Mouse (Mus musculus) heart, adult 18-20 months (tissue): ENCODE data around the gene Wdr25. TPM values are rescaled to one million over a fixed set of nuclear protein-coding genes. Genes with fewer than 3 reads are reported as not detected.

Source experiments
- DNase-seq, 2 experiments: peaks; one replicate each; pipeline ENCODE4 v3.0.0; 2021 to 2022; ENCODE audit warnings: mixed read lengths in 1 of 2
- total RNA-seq, 2 experiments: library from RNA; stranded (reverse); gene quantifications; 2 replicates each; pipeline ENCODE4 v1.2.3; 2021

Gene Wdr25
- total RNA-seq, 2 experiments from 2014 or later, result 4.7 to 5.7 TPM

GRCm38 (mm10) chr12:109068167-109068653 lies 174.8 kb downstream of the Wdr25 start, which contains the start of gene Begain:
TSS of gene Begain (minus strand) at chr12:109068217.
- DNase-seq, result no peak

DNA sequence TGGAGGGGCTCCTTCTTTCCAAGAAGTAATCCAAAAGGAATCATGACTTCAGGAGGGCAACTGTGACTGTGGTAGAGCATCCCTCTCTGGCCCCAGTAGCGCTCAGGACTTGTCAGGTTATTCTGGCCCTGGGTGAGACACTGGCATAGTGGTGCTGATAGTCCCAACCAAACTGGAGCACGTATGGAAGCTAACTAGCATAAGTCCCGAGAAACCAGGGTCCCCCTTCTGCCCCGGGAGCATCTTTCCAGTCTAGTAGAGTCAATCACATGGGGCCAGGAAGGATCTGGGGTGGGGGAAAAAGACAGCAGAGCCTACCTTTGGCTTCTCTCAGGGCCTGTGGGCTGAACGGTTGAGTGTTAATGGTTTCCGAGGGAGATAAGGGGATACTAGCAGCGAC lies 175.3 kb downstream of the Wdr25 start:
- DNase-seq, result no peak

DNA sequence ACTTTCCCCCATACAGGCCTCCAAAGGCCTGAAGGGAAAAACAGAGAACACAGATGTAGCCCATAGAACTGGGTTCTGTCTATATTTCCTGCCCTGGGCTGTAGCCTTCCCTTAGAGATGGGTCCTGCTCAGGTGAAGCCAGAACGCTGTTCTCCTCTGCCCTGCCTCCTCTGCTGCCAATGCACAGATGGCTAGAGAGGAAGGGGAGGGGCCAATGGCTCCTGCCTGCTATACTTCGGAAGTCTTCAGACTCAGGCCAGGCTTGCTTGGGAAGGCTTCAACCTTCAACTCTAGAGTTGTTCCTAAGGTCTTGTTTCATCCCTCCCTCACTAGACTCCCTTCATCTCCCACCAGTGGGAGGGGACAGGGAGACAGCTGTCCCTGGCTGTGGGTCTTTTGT lies 176.3 kb downstream of the Wdr25 start:
- DNase-seq, result no peak

DNA sequence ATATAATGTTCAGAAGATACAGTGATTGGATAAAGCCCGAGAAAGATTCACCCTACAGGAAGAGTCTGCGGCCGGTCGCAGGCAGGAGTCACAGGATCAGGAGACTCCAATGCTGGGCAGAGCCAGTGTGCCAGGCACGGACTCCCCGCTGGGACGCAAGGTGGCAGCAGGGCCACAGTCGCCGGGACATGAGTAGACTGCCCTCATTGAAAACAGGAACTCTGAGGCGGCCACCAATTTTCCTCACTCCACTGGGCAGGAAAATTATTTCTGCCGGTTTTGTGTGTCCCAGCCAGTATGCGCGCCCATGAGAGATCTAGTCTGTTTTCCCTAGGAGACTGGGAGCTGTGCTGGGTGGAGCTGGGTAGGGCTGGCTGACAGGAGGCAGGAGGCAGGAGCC lies 177.8 kb downstream of the Wdr25 start:
- DNase-seq, result no peak

- no peak for DNase-seq
These were observed 180.7 kb downstream of the Wdr25 start for GRCm38 (mm10) chr12:109074106-109074505.

DNA sequence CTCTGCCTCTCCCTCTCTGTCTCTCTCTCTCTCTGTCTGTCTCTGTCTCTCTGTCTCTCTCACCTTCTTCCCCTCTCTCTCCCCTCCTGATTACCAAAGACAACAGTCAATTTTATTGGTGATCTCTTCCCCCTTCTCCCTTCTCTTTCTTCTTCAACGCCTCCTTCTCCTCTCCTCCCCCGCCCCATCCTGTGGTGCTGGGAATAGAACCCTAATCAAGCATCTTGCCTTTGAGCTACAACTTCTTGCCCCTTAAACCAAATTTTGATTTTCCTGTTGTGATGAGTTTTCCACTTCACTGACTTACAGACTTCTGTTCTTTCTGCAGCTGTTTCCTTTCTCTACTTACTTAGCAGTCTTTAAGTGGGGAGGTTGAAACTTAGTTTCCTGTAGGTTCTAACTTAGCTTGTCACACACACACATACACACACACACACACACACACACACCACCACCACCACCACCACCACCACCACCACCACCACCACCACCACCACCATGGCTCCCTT lies 181.4 kb downstream of the Wdr25 start:
- DNase-seq, result no peak

DNA sequence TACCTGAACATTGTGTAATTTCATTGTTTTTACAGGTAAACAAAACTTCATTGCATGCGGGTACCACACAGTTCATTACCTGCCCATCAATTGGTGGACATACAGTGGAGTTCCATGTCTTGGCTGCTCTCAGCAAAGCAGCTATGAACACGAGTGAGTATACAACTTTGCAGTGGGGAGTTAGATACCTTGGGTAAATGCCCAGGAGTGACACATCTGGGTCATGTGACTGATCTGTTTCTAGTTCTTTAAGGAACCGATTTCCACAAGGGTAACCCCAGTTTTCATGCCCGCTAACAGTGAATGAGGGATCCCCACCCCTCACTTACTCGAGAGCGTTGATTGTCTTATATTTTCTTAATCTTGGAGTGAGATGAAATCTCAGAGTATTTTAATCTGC lies 183.6 kb downstream of the Wdr25 start:
- DNase-seq, result no peak

Other genes starting within 250 kb of the Wdr25 start
- 1 to 10 TPM in 1 of 2 experiments, under 1 TPM in 1; 0.17 to 1.1 TPM for gene Degs2, start 191.3 kb upstream of the Wdr25 start, total RNA-seq
- gene Yy1, start 100.7 kb upstream of the Wdr25 start, total RNA-seq, result 10 to 100 TPM; 31.5 to 37.2 TPM
- gene Slc25a29, start 57.7 kb upstream of the Wdr25 start, total RNA-seq, result 1 to 10 TPM; 8.7 to 9.1 TPM
- 1 to 10 TPM; 8.1 to 9.1 TPM for gene Slc25a47, start 57.6 kb upstream of the Wdr25 start, total RNA-seq
- 10 to 100 TPM; 29.1 to 41.2 TPM for gene Wars, start 543 bp downstream of the Wdr25 start, total RNA-seq
- under 1 TPM; 0.17 to 0.28 TPM for gene Begain, start 174.6 kb downstream of the Wdr25 start, total RNA-seq